Mouse (Mus musculus): ENCODE measurements around the gene Grb2.
"Not testable (repeated sequence)": the region's sequence is repeated elsewhere in the genome, so short reads cannot be mapped to it uniquely, and the experiment has no call there.

Gene Grb2

GRCm38 (mm10) chr11:115647459-115647858 is 60.9 kb downstream of the Grb2 start:
- DNase-seq (ENCODE audit: low spot score in 2 of 2) = peak in 1 of 2 experiments; percentile 76

- DNase-seq (ENCODE audit: low spot score in 2 of 2) = no peak
Observed at GRCm38 (mm10) chr11:115646439-115646838, 62.0 kb downstream of the Grb2 start.

GRCm38 (mm10) chr11:115645498-115645897 is 62.9 kb downstream of the Grb2 start:
- not testable (repeated sequence) for DNase-seq (ENCODE audit: low spot score in 2 of 2)

- DNase-seq (ENCODE audit: low spot score in 2 of 2) = no peak
Observed at GRCm38 (mm10) chr11:115644308-115644707, 64.1 kb downstream of the Grb2 start.

GRCm38 (mm10) chr11:115643265-115643664 is 65.1 kb downstream of the Grb2 start:
- DNase-seq (ENCODE audit: low spot score in 2 of 2) = peak; percentile 79 to 88

GRCm38 (mm10) chr11:115642705-115643104 is 65.7 kb downstream of the Grb2 start:
- DNase-seq (ENCODE audit: low spot score in 2 of 2) = no peak

- DNase-seq (ENCODE audit: low spot score in 2 of 2) = no peak
Observed at GRCm38 (mm10) chr11:115641664-115642036, 66.7 kb downstream of the Grb2 start.

- DNase-seq (ENCODE audit: low spot score in 2 of 2) = peak; percentile 62 to 69
Observed at GRCm38 (mm10) chr11:115640978-115641663, 67.3 kb downstream of the Grb2 start.

GRCm38 (mm10) chr11:115640311-115640828 is 68.0 kb downstream of the Grb2 start:
- no peak for DNase-seq (ENCODE audit: low spot score in 2 of 2)

- no peak for DNase-seq (ENCODE audit: low spot score in 2 of 2)
Observed at GRCm38 (mm10) chr11:115639540-115639939, 68.9 kb downstream of the Grb2 start.

- DNase-seq (ENCODE audit: low spot score in 2 of 2) = no peak
Observed at GRCm38 (mm10) chr11:115638498-115639409, 69.6 kb downstream of the Grb2 start.

- no peak for DNase-seq (ENCODE audit: low spot score in 2 of 2)
Observed at GRCm38 (mm10) chr11:115636960-115637359, 71.4 kb downstream of the Grb2 start.

GRCm38 (mm10) chr11:115635484-115635883 is 72.9 kb downstream of the Grb2 start:
- no peak for DNase-seq (ENCODE audit: low spot score in 2 of 2)

- no peak for DNase-seq (ENCODE audit: low spot score in 2 of 2)
Observed at GRCm38 (mm10) chr11:115635041-115635440, 73.4 kb downstream of the Grb2 start.

- DNase-seq (ENCODE audit: low spot score in 2 of 2) = no peak
Observed at GRCm38 (mm10) chr11:115634109-115634508, 74.3 kb downstream of the Grb2 start.

GRCm38 (mm10) chr11:115632862-115633261 is 75.5 kb downstream of the Grb2 start:
- DNase-seq (ENCODE audit: low spot score in 2 of 2) = no peak

- no peak for DNase-seq (ENCODE audit: low spot score in 2 of 2)
Observed at GRCm38 (mm10) chr11:115632247-115632646, 76.2 kb downstream of the Grb2 start.

- DNase-seq (ENCODE audit: low spot score in 2 of 2) = no peak
Observed at GRCm38 (mm10) chr11:115631505-115631890, 76.9 kb downstream of the Grb2 start.

GRCm38 (mm10) chr11:115630532-115631504 is 77.6 kb downstream of the Grb2 start:
- DNase-seq (ENCODE audit: low spot score in 2 of 2) = no peak

- DNase-seq (ENCODE audit: low spot score in 2 of 2) = no peak
Observed at GRCm38 (mm10) chr11:115629734-115630531, 78.5 kb downstream of the Grb2 start.

All from thymus, postnatal 10 days (tissue).